Mouse (Mus musculus) midbrain, embryonic 16.5 days (tissue): Measurements from ENCODE around the gene Crybb1. TPM values are rescaled to one million over a fixed set of nuclear protein-coding genes. Genes with fewer than 3 reads are reported as not detected.

Experiments used
- ATAC-seq: fragments of 200-750 bp; cut with Nextera tagmentation; 2 replicates; pipeline ENCODE4 v1.8.0; 2017; ENCODE audit warnings: moderate TSS enrichment
- H3K27ac ChIP-seq: fragments of 300-500 bp; sonication (generic); 2 replicates; pipeline ENCODE4 v1.5.1; 2014; ENCODE audit warnings: mild to moderate bottlenecking, low read length, mixed read lengths
- H3K27me3 ChIP-seq: fragments of 300-500 bp; sonication (generic); 2 replicates; pipeline ENCODE4 v1.6.1; 2014; ENCODE audit warnings: low read depth, low read length, mixed read lengths; ENCODE audit not compliant: control insufficient read depth, insufficient read depth
- H3K36me3 ChIP-seq: fragments of 300-500 bp; sonication (generic); 2 replicates; pipeline ENCODE4 v1.6.1; 2014; ENCODE audit warnings: mild to moderate bottlenecking, low read length, moderate library complexity, mixed read lengths; ENCODE audit not compliant: control insufficient read depth, insufficient read depth
- H3K4me1 ChIP-seq: fragments of 300-500 bp; sonication (generic); 2 replicates; pipeline ENCODE4 v1.6.1; 2014; ENCODE audit warnings: mild to moderate bottlenecking, low read length, mixed read lengths; ENCODE audit not compliant: control insufficient read depth, insufficient read depth
- H3K4me2 ChIP-seq: fragments of 300-500 bp; sonication (generic); 2 replicates; pipeline ENCODE4 v1.6.1; 2014; ENCODE audit warnings: mild to moderate bottlenecking, low read length, mixed read lengths
- H3K4me3 ChIP-seq: fragments of 300-500 bp; sonication (generic); 2 replicates; pipeline ENCODE4 v1.5.1; 2014; ENCODE audit warnings: low read depth, mild to moderate bottlenecking, low read length, moderate library complexity, mixed read lengths
- H3K9ac ChIP-seq: fragments of 300-500 bp; sonication (generic); 2 replicates; pipeline ENCODE4 v1.6.1; 2014; ENCODE audit warnings: low read depth, low read length, mixed read lengths
- H3K9me3 ChIP-seq: fragments of 300-500 bp; sonication (generic); replicated peaks from 2 replicates; pipeline ENCODE4 v1.6.1; 2014; ENCODE audit warnings: mild to moderate bottlenecking, low read length, mixed read lengths; ENCODE audit not compliant: control insufficient read depth, poor library complexity, severe bottlenecking
- WGBS: fragments of 180-500 bp; shearing (Covaris S2); extraction: QIAGEN DNeasy Blood & Tissue Kit; methylation state at CpG from one replicate; pipeline ENCODE4 v1.1.7; 2014; 5-methylcytosine and 5-hydroxymethylcytosine counted together
- polyA plus RNA-seq: library from polyadenylated mRNA; unstranded; fragments of >200 nt; fragmentation: Nextera tagmentation; extraction: Ambion mirVana; gene quantifications from 2 replicates; pipeline ENCODE4 v1.2.1, GENCODE M21; 2015

Gene Crybb1
- 5.1 and 5.8 TPM in 2 replicates for polyA plus RNA-seq

DNA sequence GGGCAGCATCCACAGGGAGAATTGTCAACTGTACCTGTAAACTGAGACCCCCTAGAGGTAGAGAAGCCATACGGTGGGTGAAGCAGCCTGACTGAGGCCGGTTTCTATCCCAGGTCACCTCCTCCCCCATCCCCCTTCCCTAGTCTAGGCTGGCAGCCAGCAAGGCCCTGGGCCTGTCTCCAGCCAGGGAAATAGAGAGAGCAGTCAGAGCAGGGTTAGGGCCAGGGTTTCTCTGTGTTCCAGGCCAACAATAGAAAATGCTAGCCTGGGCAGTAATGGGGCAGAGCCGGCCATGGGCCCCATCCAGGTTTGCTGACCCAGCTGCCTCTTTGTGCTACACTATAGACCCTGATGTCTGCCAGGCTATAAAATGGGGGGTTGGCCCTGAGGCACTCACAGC, at the start of gene Crybb1:
Crybb1 (plus strand) TSS at position 390 of the 400 bp plus-strand sequence.
- no peak for ATAC-seq
- H3K4me3 ChIP-seq = no peak within 1 kb of the TSS
- no peaks in the 10 kb centered on the region for H3K36me3 ChIP-seq
- no peaks in the 10 kb centered on the region for H3K27me3 ChIP-seq
- H3K27ac ChIP-seq = no peak within 1 kb of the TSS; the same call in 1 of the 2 replicates
- H3K4me2 ChIP-seq = no peak within 1 kb of the TSS
- WGBS = 44% methylated on average over 3 of the region's 3 CpGs
- H3K9ac ChIP-seq = no peak within 1 kb of the TSS
- peaks cover 4% of the 10 kb centered on the region; the same call in 1 of the 2 replicates for H3K4me1 ChIP-seq
- H3K9me3 ChIP-seq = no peaks in the 10 kb centered on the region

DNA sequence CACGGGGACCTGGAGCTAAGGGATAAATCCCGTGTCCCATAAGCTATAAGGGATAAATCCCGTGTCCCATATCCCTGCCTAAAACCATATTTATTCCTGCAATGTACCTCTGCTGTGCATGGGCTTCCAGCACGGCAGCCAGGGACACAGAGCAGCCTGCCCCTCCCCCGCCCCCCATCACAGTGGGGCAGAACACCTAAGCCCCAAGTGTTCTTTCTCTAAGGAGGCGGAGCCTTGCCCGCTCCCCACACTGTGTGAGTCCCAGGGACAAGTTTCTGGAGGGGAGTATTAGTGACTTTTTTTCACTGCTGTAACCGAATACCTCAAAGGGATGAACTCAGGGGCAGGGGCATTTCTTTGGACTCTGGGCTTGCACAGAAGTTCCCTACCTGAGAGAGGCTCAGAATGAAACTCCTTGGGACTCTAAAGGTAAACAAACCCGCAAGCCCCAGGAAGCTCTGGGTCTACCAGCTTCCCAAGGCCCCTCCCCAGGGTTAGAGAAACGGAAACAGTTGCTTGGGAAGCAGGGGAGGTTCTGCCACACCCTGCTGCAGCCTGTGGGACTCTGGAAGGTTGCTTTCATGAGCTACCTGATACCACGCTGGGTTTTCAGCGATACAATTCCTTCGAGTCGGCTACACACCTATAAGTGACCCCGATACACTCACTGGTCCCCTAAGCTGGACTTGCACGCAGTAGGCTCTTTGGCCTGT, 48.9 kb upstream of the Crybb1 start:
- no peaks in the 10 kb centered on the region for H3K36me3 ChIP-seq
- H3K27ac ChIP-seq = no peak overlapping the region
- no peaks in the 10 kb centered on the region for H3K4me1 ChIP-seq
- no peak overlapping the region for H3K9ac ChIP-seq
- H3K4me3 ChIP-seq = no peak overlapping the region
- H3K4me2 ChIP-seq = no peak overlapping the region
- 32% methylated on average over 16 of the region's 16 CpGs for WGBS
- no peak for ATAC-seq
- no peaks in the 10 kb centered on the region for H3K27me3 ChIP-seq
- no peaks in the 10 kb centered on the region for H3K9me3 ChIP-seq

GRCm38 (mm10) chr5:112208321-112208720, 47.3 kb upstream of the Crybb1 start:
- no peak overlapping the region for H3K27ac ChIP-seq
- H3K9me3 ChIP-seq = no peaks in the 10 kb centered on the region
- peaks cover 6% of the 10 kb centered on the region; the same call in 1 of the 2 replicates for H3K4me1 ChIP-seq
- no peaks in the 10 kb centered on the region for H3K27me3 ChIP-seq
- WGBS = 38% methylated on average over 4 of the region's 4 CpGs
- ATAC-seq = no peak
- no peaks in the 10 kb centered on the region for H3K36me3 ChIP-seq
- no peak overlapping the region for H3K4me3 ChIP-seq
- no peak overlapping the region for H3K4me2 ChIP-seq
- no peak overlapping the region for H3K9ac ChIP-seq

- Histone ChIP-seq H3K27ac (no peak overlapping the region), H3K9me3 (no peaks in the 10 kb centered on the region), H3K9ac (no peak overlapping the region), H3K4me2 (no peak overlapping the region), H3K4me1 (peaks cover 23% of the 10 kb centered on the region), H3K27me3 (no peaks in the 10 kb centered on the region), H3K36me3 (no peaks in the 10 kb centered on the region), H3K4me3 (no peak overlapping the region)
- WGBS = 21% methylated on average over 8 of the region's 8 CpGs
- 0 out of 2 replicates have a peak, but pooled peaks have one; percentile 14 for ATAC-seq
Observed at GRCm38 (mm10) chr5:112210104-112210503, 45.5 kb upstream of the Crybb1 start.

GRCm38 (mm10) chr5:112211911-112212310, 43.7 kb upstream of the Crybb1 start:
- H3K4me1 ChIP-seq = peaks cover 40% of the 10 kb centered on the region
- no peak for ATAC-seq
- no peak overlapping the region for H3K27ac ChIP-seq
- no peaks in the 10 kb centered on the region for H3K36me3 ChIP-seq
- no peak overlapping the region for H3K4me3 ChIP-seq
- no peak overlapping the region for H3K4me2 ChIP-seq
- WGBS = 87% methylated on average over 7 of the region's 7 CpGs
- no peaks in the 10 kb centered on the region for H3K27me3 ChIP-seq
- no peaks in the 10 kb centered on the region for H3K9me3 ChIP-seq
- H3K9ac ChIP-seq = no peak overlapping the region

DNA sequence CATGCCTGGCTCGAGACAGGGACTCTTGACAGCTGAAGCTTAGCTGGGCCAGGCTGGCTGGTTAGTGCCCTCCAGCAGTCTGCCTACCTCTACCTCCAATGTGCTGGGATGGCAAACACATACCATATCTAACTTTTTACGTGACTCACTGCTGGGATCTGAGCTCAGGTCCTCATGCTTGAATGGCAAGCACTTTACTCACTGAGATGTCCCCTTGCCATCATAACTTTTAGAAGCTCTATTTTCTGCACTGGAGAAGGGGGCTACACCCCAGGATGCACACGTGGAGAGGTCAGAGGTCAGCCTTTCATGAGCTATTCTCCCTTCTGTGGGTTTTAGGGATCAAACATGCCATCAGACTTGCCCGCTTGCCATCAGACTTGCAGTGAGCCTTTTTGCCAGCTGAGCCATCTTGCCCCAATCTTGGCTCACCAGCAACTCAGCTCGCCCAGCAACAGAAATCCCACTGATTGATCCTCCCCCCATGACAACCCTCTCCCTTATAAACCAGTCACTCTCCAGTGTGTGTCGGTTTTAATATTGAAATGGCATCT, 42.8 kb upstream of the Crybb1 start:
- H3K9me3 ChIP-seq = no peaks in the 10 kb centered on the region
- H3K27ac ChIP-seq = peak overlapping the region; percentile 63
- no peaks in the 10 kb centered on the region for H3K27me3 ChIP-seq
- WGBS = 44% methylated on average over 6 of the region's 6 CpGs
- H3K4me3 ChIP-seq = no peak overlapping the region
- H3K4me2 ChIP-seq = peak overlapping the region; percentile 29
- no peaks in the 10 kb centered on the region for H3K36me3 ChIP-seq
- 0 out of 2 replicates have a peak overlapping the region, but pooled peaks have one; percentile 1 for H3K9ac ChIP-seq
- peaks cover 49% of the 10 kb centered on the region for H3K4me1 ChIP-seq
- ATAC-seq = no peak

DNA sequence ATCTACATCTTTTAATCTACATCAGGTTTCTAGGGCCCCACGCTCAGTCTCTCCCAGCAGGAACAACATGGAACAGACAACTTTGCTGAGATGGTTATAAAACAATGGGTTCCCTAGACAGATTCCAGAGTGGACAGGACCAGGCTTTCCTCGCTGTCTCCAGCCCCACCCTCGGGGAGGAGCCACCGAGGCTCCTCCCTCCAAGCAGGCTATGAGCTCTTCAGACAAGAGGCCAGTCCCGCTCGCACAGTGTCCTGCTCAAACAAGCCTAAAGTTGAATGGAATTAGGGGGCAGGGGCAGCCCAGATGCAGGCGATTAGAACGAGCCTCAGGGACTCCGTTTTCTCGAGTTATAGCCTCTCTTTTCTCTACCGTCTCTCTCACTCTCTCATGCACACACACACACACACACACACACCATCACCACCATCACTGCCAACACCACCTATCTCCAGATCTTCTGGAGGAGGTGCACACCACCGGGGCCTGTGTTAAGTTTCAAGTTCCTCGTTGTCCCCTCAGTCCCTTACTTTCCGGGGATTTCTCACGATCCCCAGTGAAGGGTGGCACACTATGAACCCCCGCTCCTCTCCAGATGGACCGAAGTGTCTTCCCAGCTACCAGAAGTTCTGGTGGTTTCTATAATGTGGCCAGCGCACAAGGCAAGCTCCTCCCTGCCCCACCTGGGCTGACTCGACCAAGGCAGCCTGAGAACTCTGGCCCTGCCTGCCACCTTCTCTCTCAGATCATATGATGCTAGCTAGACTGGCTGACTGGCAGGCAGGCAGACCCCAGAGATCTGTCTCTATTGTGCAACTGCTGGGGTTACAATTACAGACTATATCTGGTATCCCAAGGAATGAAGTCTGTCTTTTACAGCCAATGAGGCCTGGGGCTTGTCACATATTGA, 42.0 kb upstream of the Crybb1 start:
- 16% methylated on average over 19 of the region's 19 CpGs for WGBS
- peak overlapping the region; percentile 63 for H3K27ac ChIP-seq
- peaks cover 2% of the 10 kb centered on the region; the same call in 1 of the 2 replicates for H3K36me3 ChIP-seq
- H3K9ac ChIP-seq = peak overlapping the region; percentile 39; the same call in 1 of the 2 replicates
- peaks cover 55% of the 10 kb centered on the region for H3K4me1 ChIP-seq
- no peaks in the 10 kb centered on the region for H3K9me3 ChIP-seq
- no peaks in the 10 kb centered on the region for H3K27me3 ChIP-seq
- ATAC-seq = peak; percentile 50
- peak overlapping the region; percentile 29 for H3K4me2 ChIP-seq
- no peak overlapping the region for H3K4me3 ChIP-seq

- peak; percentile 22 for ATAC-seq
- H3K4me1 ChIP-seq = peaks cover 55% of the 10 kb centered on the region
- H3K27ac ChIP-seq = peak overlapping the region; percentile 63
- under 1% methylated on average over 10 of the region's 10 CpGs for WGBS
- peak overlapping the region; percentile 21 for H3K4me2 ChIP-seq
- no peaks in the 10 kb centered on the region for H3K27me3 ChIP-seq
- no peak overlapping the region for H3K4me3 ChIP-seq
- H3K36me3 ChIP-seq = peaks cover 8% of the 10 kb centered on the region
- 0 out of 2 replicates have a peak overlapping the region, but pooled peaks have one; percentile 39 for H3K9ac ChIP-seq
- no peaks in the 10 kb centered on the region for H3K9me3 ChIP-seq
Observed at GRCm38 (mm10) chr5:112214419-112214818, 41.2 kb upstream of the Crybb1 start.
